Mouse (Mus musculus) heart, embryonic 11.5 days (tissue): ENCODE data around the gene Rpl4. TPM values are rescaled to one million over a fixed set of nuclear protein-coding genes. Genes with fewer than 3 reads are reported as not detected.

Experiments used
- ATAC-seq: fragments of 200-750 bp; cut with Nextera tagmentation; replicated peaks from 2 replicates; pipeline ENCODE4 v1.8.0; 2017; ENCODE audit warnings: moderate library complexity; ENCODE audit not compliant: insufficient number of reproducible peaks, low FRiP score, low TSS enrichment
- H3K27ac ChIP-seq: fragments of 300-500 bp; sonication (generic); 2 replicates; pipeline ENCODE4 v1.5.1; 2014; ENCODE audit warnings: mild to moderate bottlenecking, low read depth, low read length
- H3K27me3 ChIP-seq: fragments of 300-500 bp; sonication (generic); 2 replicates; pipeline ENCODE4 v1.6.1; 2014; ENCODE audit warnings: mild to moderate bottlenecking, low read length, mixed read lengths; ENCODE audit not compliant: control insufficient read depth, insufficient read depth
- H3K36me3 ChIP-seq: fragments of 300-500 bp; sonication (generic); 2 replicates; pipeline ENCODE4 v1.6.1; 2014; ENCODE audit warnings: mild to moderate bottlenecking, low read length, moderate library complexity, mixed read lengths; ENCODE audit not compliant: control insufficient read depth, insufficient read depth
- H3K4me1 ChIP-seq: fragments of 300-500 bp; sonication (generic); 2 replicates; pipeline ENCODE4 v1.6.1; 2014; ENCODE audit warnings: low read length; ENCODE audit not compliant: control insufficient read depth, insufficient read depth
- H3K4me2 ChIP-seq: fragments of 300-500 bp; sonication (generic); 2 replicates; pipeline ENCODE4 v1.6.1; 2014; ENCODE audit warnings: mild to moderate bottlenecking, moderate library complexity
- H3K4me3 ChIP-seq: fragments of 300-500 bp; sonication (generic); 2 replicates; pipeline ENCODE4 v1.5.1; 2014; ENCODE audit warnings: low read depth, low read length
- H3K9ac ChIP-seq: fragments of 300-500 bp; sonication (generic); 2 replicates; pipeline ENCODE4 v1.6.1; 2014; ENCODE audit warnings: mild to moderate bottlenecking, low read depth, low read length, moderate library complexity
- H3K9me3 ChIP-seq: fragments of 300-500 bp; sonication (generic); replicated peaks from 2 replicates; pipeline ENCODE4 v1.6.1; 2016; ENCODE audit warnings: low read length; ENCODE audit not compliant: control insufficient read depth
- WGBS: fragments of 180-500 bp; shearing (Covaris S2); extraction: QIAGEN DNeasy Blood & Tissue Kit; methylation state at CpG from one replicate; pipeline ENCODE4 v1.1.7; 2014; ENCODE audit not compliant: insufficient replicate concordance; 5-methylcytosine and 5-hydroxymethylcytosine counted together
- polyA plus RNA-seq: library from polyadenylated mRNA; unstranded; fragments of >200 nt; fragmentation: Nextera tagmentation; extraction: Ambion mirVana; gene quantifications from 2 replicates; pipeline ENCODE4 v1.2.1, GENCODE M21; 2014

The Rpl4 gene
- polyA plus RNA-seq, 1 experiment from 2014 or later, result 988 TPM

DNA sequence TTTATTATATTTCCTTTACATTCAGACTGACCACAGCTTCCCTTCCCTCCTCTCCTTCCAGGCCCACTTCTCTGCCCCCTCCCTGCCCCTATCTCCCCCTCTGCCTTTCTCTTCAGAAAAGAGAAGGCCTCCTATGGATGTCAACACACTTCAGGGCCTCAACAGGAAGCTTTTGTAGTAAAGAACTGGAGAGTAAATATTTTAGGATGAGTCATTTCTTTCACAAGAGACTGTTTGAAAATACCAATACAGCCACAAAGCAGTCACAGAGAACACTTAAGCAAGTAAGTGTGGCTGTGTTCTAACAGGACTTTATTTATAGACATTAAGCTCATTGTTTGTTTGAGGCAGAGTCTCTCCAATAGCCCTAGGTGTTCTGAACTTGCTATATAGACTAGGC is 29.2 kb downstream of the Rpl4 start:
- ATAC-seq, result no peak
- Histone ChIP-seq H3K4me1 (no peaks in the 10 kb centered on the region), H3K9me3 (no peaks in the 10 kb centered on the region), H3K27me3 (no peaks in the 10 kb centered on the region), H3K27ac (no peak overlapping the region), H3K4me3 (no peak overlapping the region), H3K36me3 (peaks cover 13% of the 10 kb centered on the region), H3K4me2 (no peak overlapping the region), H3K9ac (no peak overlapping the region)

- no peak overlapping the region for H3K4me2 ChIP-seq
- H3K27ac ChIP-seq, result no peak overlapping the region
- no peaks in the 10 kb centered on the region for H3K9me3 ChIP-seq
- ATAC-seq, result no peak
- H3K4me1 ChIP-seq, result no peaks in the 10 kb centered on the region
- H3K36me3 ChIP-seq, result peaks cover 13% of the 10 kb centered on the region
- H3K9ac ChIP-seq, result no peak overlapping the region
- H3K4me3 ChIP-seq, result no peak overlapping the region
- H3K27me3 ChIP-seq, result no peaks in the 10 kb centered on the region
These were observed 29.7 kb downstream of the Rpl4 start for GRCm38 (mm10) chr9:64202866-64203265.

DNA sequence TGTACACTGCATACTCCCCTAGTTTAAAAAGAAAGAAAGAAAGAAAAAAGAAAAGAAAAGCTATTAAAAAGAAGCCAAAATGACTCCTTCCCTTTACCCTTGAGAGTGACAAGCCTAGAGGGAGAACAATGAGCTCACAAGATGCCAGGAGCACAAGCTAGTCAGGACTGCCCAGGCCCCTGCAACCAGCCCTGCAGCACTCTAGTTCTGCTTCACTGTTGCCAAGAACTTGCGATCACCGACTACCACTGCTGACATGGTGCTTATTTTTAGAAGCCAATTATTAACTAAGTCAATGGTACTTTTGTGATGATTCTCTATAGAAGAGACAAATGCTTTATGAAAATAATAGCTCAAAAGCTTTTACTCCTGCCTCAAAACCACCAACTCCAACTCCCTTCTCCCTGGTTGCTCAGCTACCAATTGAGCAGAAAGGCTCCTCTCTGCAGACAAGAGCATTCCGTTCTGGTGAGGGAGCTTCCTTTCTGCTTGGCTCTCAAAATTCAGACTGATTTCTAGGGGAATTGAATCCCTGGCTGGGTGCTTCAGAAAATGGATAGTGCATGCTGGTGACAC is 34.4 kb downstream of the Rpl4 start:
- Histone ChIP-seq H3K4me1 (no peaks in the 10 kb centered on the region), H3K4me2 (no peak overlapping the region), H3K36me3 (peaks cover 13% of the 10 kb centered on the region), H3K4me3 (no peak overlapping the region), H3K9ac (no peak overlapping the region), H3K27ac (no peak overlapping the region), H3K27me3 (no peaks in the 10 kb centered on the region), H3K9me3 (no peaks in the 10 kb centered on the region)
- WGBS, result 85% methylated on average over 3 of the region's 3 CpGs
- no peak for ATAC-seq

DNA sequence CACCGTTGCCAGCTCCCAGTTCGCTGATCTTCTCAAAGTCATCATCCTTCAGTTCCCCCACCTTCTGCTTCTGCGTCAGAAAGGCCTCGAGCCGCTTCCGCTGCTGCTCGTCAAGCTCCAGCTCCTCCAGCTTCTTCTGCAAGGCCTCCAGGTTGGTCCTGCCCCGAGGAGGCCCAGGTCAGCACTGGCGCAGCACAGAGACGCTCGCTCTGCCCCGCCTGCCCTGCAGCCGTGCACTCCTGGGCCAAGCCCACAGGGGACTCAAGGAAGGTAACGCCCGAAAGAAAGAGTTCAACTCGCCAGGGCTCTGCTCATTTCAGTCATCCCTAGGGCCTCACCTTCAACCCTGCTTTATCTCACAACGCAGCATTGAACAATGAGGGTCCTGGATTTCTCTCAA is 41.3 kb downstream of the Rpl4 start:
- peaks cover 9% of the 10 kb centered on the region for H3K4me1 ChIP-seq
- no peaks in the 10 kb centered on the region for H3K9me3 ChIP-seq
- no peak overlapping the region for H3K4me2 ChIP-seq
- no peak overlapping the region for H3K4me3 ChIP-seq
- H3K27ac ChIP-seq, result no peak overlapping the region
- no peaks in the 10 kb centered on the region for H3K27me3 ChIP-seq
- no peak overlapping the region for H3K9ac ChIP-seq
- no peak for ATAC-seq
- 86% methylated on average over 17 of the region's 17 CpGs for WGBS
- 0 out of 2 replicates have a peak, but pooled peaks cover 5% of the 10 kb centered on the region for H3K36me3 ChIP-seq

GRCm38 (mm10) chr9:64216090-64216489 is 42.9 kb downstream of the Rpl4 start:
- H3K9ac ChIP-seq, result no peak overlapping the region
- H3K27me3 ChIP-seq, result no peaks in the 10 kb centered on the region
- no peak overlapping the region for H3K4me3 ChIP-seq
- H3K4me1 ChIP-seq, result peaks cover 12% of the 10 kb centered on the region
- H3K4me2 ChIP-seq, result no peak overlapping the region
- H3K27ac ChIP-seq, result no peak overlapping the region
- 64% methylated on average over 4 of the region's 4 CpGs for WGBS
- H3K9me3 ChIP-seq, result no peaks in the 10 kb centered on the region
- H3K36me3 ChIP-seq, result 0 out of 2 replicates have a peak, but pooled peaks cover 5% of the 10 kb centered on the region
- ATAC-seq, result no peak

- Histone ChIP-seq H3K9me3 (no peaks in the 10 kb centered on the region), H3K9ac (no peak overlapping the region), H3K4me2 (no peak overlapping the region), H3K4me3 (no peak overlapping the region), H3K27ac (no peak overlapping the region), H3K36me3 (0 out of 2 replicates have a peak, but pooled peaks cover 5% of the 10 kb centered on the region), H3K4me1 (peaks cover 12% of the 10 kb centered on the region), H3K27me3 (no peaks in the 10 kb centered on the region)
- no peak for ATAC-seq
- WGBS, result 89% methylated on average over 2 of the region's 2 CpGs
These were observed 43.5 kb downstream of the Rpl4 start for GRCm38 (mm10) chr9:64216641-64217040.

DNA sequence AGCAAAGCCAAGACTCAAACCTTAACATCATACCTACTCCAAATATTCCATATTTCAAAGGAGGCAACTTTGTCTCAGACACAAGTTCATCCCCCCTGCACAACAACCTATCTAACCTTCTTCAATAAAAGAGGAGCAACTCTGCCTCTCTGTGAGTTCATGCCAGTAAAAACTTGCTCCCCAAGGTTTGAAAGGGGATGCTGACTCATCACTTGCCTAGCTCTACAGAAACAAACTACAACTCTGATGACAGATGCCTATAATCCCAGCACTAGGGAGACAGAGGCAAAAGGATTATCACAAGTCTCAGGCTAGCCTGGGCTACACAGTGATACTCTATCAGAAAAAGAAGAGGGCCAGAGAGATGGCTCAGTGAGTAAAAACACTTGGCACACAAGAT is 44.7 kb downstream of the Rpl4 start:
- no peak for ATAC-seq

GRCm38 (mm10) chr9:64219305-64219704 is 46.1 kb downstream of the Rpl4 start:
- Histone ChIP-seq H3K27me3 (no peaks in the 10 kb centered on the region), H3K4me3 (no peak overlapping the region), H3K9ac (no peak overlapping the region), H3K27ac (no peak overlapping the region), H3K9me3 (no peaks in the 10 kb centered on the region), H3K4me2 (no peak overlapping the region), H3K4me1 (peaks cover 12% of the 10 kb centered on the region), H3K36me3 (no peaks in the 10 kb centered on the region)
- WGBS, result 72% methylated on average over 1 of the region's 1 CpGs
- ATAC-seq, result no peak

More for the DNA sequence above, 44.7 kb downstream of the Rpl4 start:
- H3K4me2 ChIP-seq, result no peak overlapping the region
- H3K9me3 ChIP-seq, result no peaks in the 10 kb centered on the region
- no peaks in the 10 kb centered on the region for H3K27me3 ChIP-seq
- peaks cover 12% of the 10 kb centered on the region for H3K4me1 ChIP-seq
- H3K36me3 ChIP-seq, result 0 out of 2 replicates have a peak, but pooled peaks cover 5% of the 10 kb centered on the region
- no peak overlapping the region for H3K9ac ChIP-seq
- no peak overlapping the region for H3K27ac ChIP-seq
- H3K4me3 ChIP-seq, result no peak overlapping the region

GRCm38 (mm10) chr9:64219772-64220420 is 46.7 kb downstream of the Rpl4 start:
- Histone ChIP-seq H3K9me3 (no peaks in the 10 kb centered on the region), H3K4me3 (no peak overlapping the region), H3K27me3 (no peaks in the 10 kb centered on the region), H3K4me2 (no peak overlapping the region), H3K4me1 (peaks cover 15% of the 10 kb centered on the region), H3K36me3 (no peaks in the 10 kb centered on the region), H3K9ac (no peak overlapping the region), H3K27ac (no peak overlapping the region)
- 84% methylated on average over 10 of the region's 10 CpGs for WGBS
- no peak for ATAC-seq
